Mouse (Mus musculus): Measurements from ENCODE around the gene Trim38. TPM values are rescaled to one million over a fixed set of nuclear protein-coding genes. Genes with fewer than 3 reads are reported as not detected.
"Not testable (repeated sequence)": the region's sequence is repeated elsewhere in the genome, so short reads cannot be mapped to it uniquely, and the experiment has no call there.

The Trim38 gene
- polyA plus RNA-seq, 1 experiment: not detected

GRCm38 (mm10) chr13:23749563-23750121 lies 20.1 kb upstream of the Trim38 start:
- H3K79me2 ChIP-seq (ENCODE audit: control insufficient read depth, insufficient read depth): no peaks in the 10 kb centered on the region
- no peaks in the 10 kb centered on the region for H3K36me3 ChIP-seq (ENCODE audit: control insufficient read depth, insufficient read depth)
- H3K27me3 ChIP-seq (ENCODE audit: control insufficient read depth, insufficient read depth, insufficient read length): no peaks in the 10 kb centered on the region
- no peak overlapping the region for H3K4me2 ChIP-seq (ENCODE audit: low read depth)
- no peak overlapping the region for H3K4me3 ChIP-seq
- no peak overlapping the region for H3ac ChIP-seq (ENCODE audit: control insufficient read depth, insufficient read length)
- TF ChIP-seq REST (IDR thresholded peaks at IDR 0.05; ENCODE audit: insufficient read depth, insufficient read length) (no peak), TCF12 (IDR thresholded peaks at IDR 0.05; ENCODE audit: insufficient read depth, poor library complexity, severe bottlenecking) (no peak), SRF (IDR thresholded peaks at IDR 0.05; ENCODE audit: control insufficient read depth, insufficient read length, low read depth) (no peak), E2F4 (IDR thresholded peaks at IDR 0.05; ENCODE audit: insufficient read depth) (no peak), TCF3 (IDR thresholded peaks at IDR 0.05; ENCODE audit: insufficient read length, low read depth) (no peak), CEBPB (IDR thresholded peaks at IDR 0.05; ENCODE audit: insufficient read depth, poor library complexity, severe bottlenecking) (no peak), USF1 (IDR thresholded peaks at IDR 0.05; ENCODE audit: low read depth) (no peak)

GRCm38 (mm10) chr13:23750839-23751477 lies 18.8 kb upstream of the Trim38 start, which contains the start of gene Hist1h2ab:
Gene Hist1h2ab, plus strand, starts transcription at chr13:23751126.
- H3K4me3 ChIP-seq: peak within 1 kb of the TSS; percentile 15
- TF ChIP-seq POLR2A (IDR thresholded peaks at IDR 0.05; ENCODE audit: insufficient read length, low read depth) (peak; percentile 81), POLR2AphosphoS2 (IDR thresholded peaks at IDR 0.05; ENCODE audit: insufficient read length, low read depth) (peak; percentile 95)
- not testable (repeated sequence) for H3K79me2 ChIP-seq (ENCODE audit: control insufficient read depth, insufficient read depth); H3ac ChIP-seq (ENCODE audit: control insufficient read depth, insufficient read length); H3K36me3 ChIP-seq (ENCODE audit: control insufficient read depth, insufficient read depth); H3K27me3 ChIP-seq (ENCODE audit: control insufficient read depth, insufficient read depth, insufficient read length)
- peak within 1 kb of the TSS; percentile 76 for H3K4me2 ChIP-seq (ENCODE audit: low read depth)

GRCm38 (mm10) chr13:23751478-23751956 lies 18.2 kb upstream of the Trim38 start:
- Histone ChIP-seq H3K4me3 (peak overlapping the region; percentile 15), H3K36me3 (ENCODE audit: control insufficient read depth, insufficient read depth) (no peaks in the 10 kb centered on the region), H3K27me3 (ENCODE audit: control insufficient read depth, insufficient read depth, insufficient read length) (no peaks in the 10 kb centered on the region), H3K4me2 (ENCODE audit: low read depth) (peak overlapping the region; percentile 76), H3K79me2 (ENCODE audit: control insufficient read depth, insufficient read depth) (no peaks in the 10 kb centered on the region), H3ac (ENCODE audit: control insufficient read depth, insufficient read length) (no peak overlapping the region)
- TF ChIP-seq TCF12 (IDR thresholded peaks at IDR 0.05; ENCODE audit: insufficient read depth, poor library complexity, severe bottlenecking) (no peak), POLR2A (IDR thresholded peaks at IDR 0.05; ENCODE audit: insufficient read length, low read depth) (peak; percentile 17), MYOG (IDR thresholded peaks at IDR 0.05; ENCODE audit: control insufficient read depth in 1 of 3, insufficient read depth in 1 of 3, insufficient read length in 2 of 3, low read depth in 2 of 3) (no peak), E2F4 (IDR thresholded peaks at IDR 0.05; ENCODE audit: insufficient read depth) (no peak)

- H3K79me2 ChIP-seq (ENCODE audit: control insufficient read depth, insufficient read depth); H3K27me3 ChIP-seq (ENCODE audit: control insufficient read depth, insufficient read depth, insufficient read length); H3K36me3 ChIP-seq (ENCODE audit: control insufficient read depth, insufficient read depth); H3ac ChIP-seq (ENCODE audit: control insufficient read depth, insufficient read length): not testable (repeated sequence)
- Histone ChIP-seq H3K4me3 (peak within 1 kb of the TSS; percentile 15), H3K4me2 (ENCODE audit: low read depth) (peak within 1 kb of the TSS; percentile 76)
- TF ChIP-seq E2F4 (IDR thresholded peaks at IDR 0.05; ENCODE audit: insufficient read depth) (peak; percentile 84), POLR2AphosphoS2 (IDR thresholded peaks at IDR 0.05; ENCODE audit: insufficient read length, low read depth) (peak; percentile 88), POLR2A (IDR thresholded peaks at IDR 0.05; ENCODE audit: insufficient read length, low read depth) (peak; percentile 80)
These were observed 17.5 kb upstream of the Trim38 start, which contains the start of gene Hist1h3b for GRCm38 (mm10) chr13:23752067-23752741. Gene Hist1h3b, plus strand, starts transcription at chr13:23752267.

GRCm38 (mm10) chr13:23752742-23753172 lies 17.0 kb upstream of the Trim38 start:
- Histone ChIP-seq H3K4me3 (peak overlapping the region; percentile 15), H3K79me2 (ENCODE audit: control insufficient read depth, insufficient read depth) (no peaks in the 10 kb centered on the region), H3K4me2 (ENCODE audit: low read depth) (peak overlapping the region; percentile 70), H3ac (ENCODE audit: control insufficient read depth, insufficient read length) (no peak overlapping the region), H3K27me3 (ENCODE audit: control insufficient read depth, insufficient read depth, insufficient read length) (no peaks in the 10 kb centered on the region), H3K36me3 (ENCODE audit: control insufficient read depth, insufficient read depth) (no peaks in the 10 kb centered on the region)
- no peak for TF ChIP-seq REST (IDR thresholded peaks at IDR 0.05; ENCODE audit: insufficient read depth, insufficient read length)
- TF ChIP-seq POLR2A (IDR thresholded peaks at IDR 0.05; ENCODE audit: insufficient read length, low read depth): peak; percentile 14

Data from myocyte (in vitro differentiated cells).